31 mouse cellular contexts compared by ENCODE assay signal in the genomic region with DNA sequence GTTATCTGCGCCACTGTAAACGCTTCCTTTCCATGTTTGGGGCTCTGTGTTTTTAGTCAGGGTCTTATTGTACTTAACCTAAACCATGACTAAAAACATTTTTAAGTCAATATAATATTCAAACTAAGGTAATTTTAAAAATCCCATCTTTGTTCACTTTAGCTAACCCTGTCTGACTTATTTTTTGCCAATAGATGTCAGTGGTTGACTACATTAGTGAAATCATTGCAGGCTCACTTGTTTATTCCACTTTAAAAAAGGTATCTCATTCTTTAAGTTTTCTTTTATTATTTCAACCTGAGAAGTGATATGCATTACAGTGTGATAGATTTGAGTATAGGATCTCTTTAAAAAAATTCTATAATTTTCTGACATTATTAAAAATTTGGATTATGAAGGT. TPM values are rescaled to one million over a fixed set of nuclear protein-coding genes. Genes with fewer than 3 reads are reported as not detected.
DNase-seq lines count a peak whose midpoint lies in the region; ATAC-seq and TF ChIP-seq lines count a peak whose summit lies in the region.
"Had no signal": no experiment of that assay in that cellular context is flagged by ENCODE, and none has a peak within 500 bp of the region (broad histone marks: within the 10 kb centered on the region; RNA-seq: fewer than 3 reads in every experiment).

No protein-coding gene starts in this region.

- H3K4me2 ChIP-seq in forebrain, postnatal 0 days (ENCODE audit: low read depth) = no peak overlapping the region
- no peak overlapping the region for H3K4me2 ChIP-seq in forebrain, embryonic 11.5 days (ENCODE audit: low read depth, low read length, severe bottlenecking)
- H3K4me2 ChIP-seq in kidney, postnatal 0 days (ENCODE audit: low read length) = no peak overlapping the region
- H3K4me2 ChIP-seq: embryonic facial prominence, embryonic 15.5 days; neural tube, embryonic 12.5 days had no signal

- 97% methylated on average over 2 of the region's 2 CpGs for WGBS in forebrain, postnatal 0 days
- WGBS in forebrain, embryonic 11.5 days = 91% methylated on average over 2 of the region's 2 CpGs
- 88% methylated on average over 2 of the region's 2 CpGs for WGBS in kidney, postnatal 0 days

- peak; percentile 58 for TF ChIP-seq CTCF in forebrain, postnatal 0 days (IDR thresholded peaks at IDR 0.05; ENCODE audit: low read depth)
- TF ChIP-seq CTCF in kidney, postnatal 0 days (IDR thresholded peaks at IDR 0.05; ENCODE audit: low read depth) = peak; percentile 34
- TF ChIP-seq CTCF in brain, embryonic 14.5 days (IDR thresholded peaks at IDR 0.05; ENCODE audit: borderline replicate concordance, extremely low read depth, insufficient read depth, insufficient read length) = no peak

- H3K4me1 ChIP-seq in forebrain, postnatal 0 days (ENCODE audit: insufficient read depth) = no peaks in the 10 kb centered on the region
- no peaks in the 10 kb centered on the region for H3K4me1 ChIP-seq in forebrain, embryonic 11.5 days (replicated peaks; ENCODE audit: control insufficient read depth, insufficient read depth, low read length)
- H3K4me1 ChIP-seq in kidney, postnatal 0 days (replicated peaks; ENCODE audit: insufficient read depth, low read length) = no peaks in the 10 kb centered on the region
- H3K4me1 ChIP-seq: embryonic facial prominence, embryonic 15.5 days; limb, embryonic 10.5 days; neural tube, embryonic 12.5 days had no signal

- H3K27ac ChIP-seq in forebrain, postnatal 0 days (ENCODE audit: low read depth, low read length) = no peak overlapping the region
- no peak overlapping the region for H3K27ac ChIP-seq in forebrain, embryonic 11.5 days (ENCODE audit: low read depth, low read length)
- no peak overlapping the region for H3K27ac ChIP-seq in kidney, postnatal 0 days
- H3K27ac ChIP-seq: embryonic facial prominence, embryonic 15.5 days; limb, embryonic 10.5 days; neural tube, embryonic 12.5 days had no signal

- ATAC-seq in forebrain, postnatal 0 days = no peak
- ATAC-seq in forebrain, embryonic 11.5 days (replicated peaks; ENCODE audit: low FRiP score) = no peak
- ATAC-seq in kidney, postnatal 0 days (replicated peaks; ENCODE audit: low FRiP score, low read depth) = no peak
- ATAC-seq: intestine, embryonic 16.5 days had no signal

- H3K27me3 ChIP-seq in forebrain, postnatal 0 days (ENCODE audit: insufficient read depth, low read length) = no peaks in the 10 kb centered on the region
- no peaks in the 10 kb centered on the region for H3K27me3 ChIP-seq in forebrain, embryonic 11.5 days (ENCODE audit: control insufficient read depth, insufficient read depth, low read length)
- H3K27me3 ChIP-seq in kidney, postnatal 0 days (ENCODE audit: insufficient read depth, low read length) = no peaks in the 10 kb centered on the region
- H3K27me3 ChIP-seq: embryonic facial prominence, embryonic 15.5 days; neural tube, embryonic 12.5 days had no signal

- no peaks in the 10 kb centered on the region for H3K36me3 ChIP-seq in forebrain, postnatal 0 days (ENCODE audit: insufficient read depth)
- no peaks in the 10 kb centered on the region for H3K36me3 ChIP-seq in forebrain, embryonic 11.5 days (ENCODE audit: control insufficient read depth, insufficient read depth, low read length)
- no peaks in the 10 kb centered on the region for H3K36me3 ChIP-seq in kidney, postnatal 0 days (ENCODE audit: insufficient read depth, low read length)
- H3K36me3 ChIP-seq: embryonic facial prominence, embryonic 15.5 days; limb, embryonic 10.5 days; neural tube, embryonic 12.5 days had no signal

- peak; percentile 28 for DNase-seq in forebrain, postnatal 0 days
- no peak for DNase-seq in forebrain, embryonic 11.5 days (ENCODE audit: low spot score)
- no peak for DNase-seq in kidney, postnatal 0 days (ENCODE audit: low spot score)
- no peak for DNase-seq in kidney, postnatal 36 days
- DNase-seq in 416B (ENCODE audit: low read depth) = peak; percentile 56
- DNase-seq in brain, embryonic 14.5 days (ENCODE audit: low read depth) = peak; percentile 42
- DNase-seq in cerebellum, postnatal 36 days = no peak
- DNase-seq in urinary bladder, adult 2 months (ENCODE audit: low spot score) = no peak
- DNase-seq: adrenal gland, adult 8-10 months; B cell, adult 2 months; cerebellum, adult 11 months; cerebellum, postnatal 10 days; embryo, embryonic 11 days; gastrocnemius, postnatal 14 days; lung, adult 18-20 months; lung, postnatal 36 days had no signal

- no peaks in the 10 kb centered on the region for H3K9me3 ChIP-seq in forebrain, postnatal 0 days (ENCODE audit: low read length)
- no peaks in the 10 kb centered on the region for H3K9me3 ChIP-seq in forebrain, embryonic 11.5 days (ENCODE audit: control insufficient read depth, low read length)
- H3K9me3 ChIP-seq in kidney, postnatal 0 days (replicated peaks; ENCODE audit: low read length) = no peaks in the 10 kb centered on the region
- H3K9me3 ChIP-seq: embryonic facial prominence, embryonic 15.5 days; limb, embryonic 10.5 days; neural tube, embryonic 12.5 days had no signal

- no peak overlapping the region for H3K9ac ChIP-seq in forebrain, postnatal 0 days
- no peak overlapping the region for H3K9ac ChIP-seq in forebrain, embryonic 11.5 days (ENCODE audit: low read length)
- no peak overlapping the region for H3K9ac ChIP-seq in kidney, postnatal 0 days (ENCODE audit: low read depth, low read length)
- H3K9ac ChIP-seq: embryonic facial prominence, embryonic 15.5 days; neural tube, embryonic 12.5 days had no signal

- no peak overlapping the region for H3K4me3 ChIP-seq in forebrain, postnatal 0 days (ENCODE audit: low read depth, low read length)
- no peak overlapping the region for H3K4me3 ChIP-seq in forebrain, embryonic 11.5 days (ENCODE audit: low read depth, low read length)
- H3K4me3 ChIP-seq in kidney, postnatal 0 days (replicated peaks; ENCODE audit: low read depth, low read length) = no peak overlapping the region
- H3K4me3 ChIP-seq: embryonic facial prominence, embryonic 15.5 days; limb, embryonic 10.5 days; neural tube, embryonic 12.5 days had no signal

- no peak for TF ChIP-seq POLR2A in brain, embryonic 14.5 days (IDR thresholded peaks at IDR 0.05; ENCODE audit: borderline replicate concordance, extremely low read depth, insufficient read depth, insufficient read length, poor library complexity, severe bottlenecking)

RNA-seq across cellular contexts. Expression of gene Rgs21, which starts 5.5 kb away (rescaled TPM):
- total RNA-seq in forebrain, postnatal 0 days (2014; rRNA removed) = not detected in 2 replicates
- not detected in 2 replicates for polyA plus RNA-seq in forebrain, postnatal 0 days (2015; fragmentation: Nextera tagmentation; extraction: Ambion mirVana)
- not detected in 2 replicates for polyA plus RNA-seq in forebrain, embryonic 11.5 days (2014; fragmentation: Nextera tagmentation; extraction: Ambion mirVana)
- not detected in 2 replicates for polyA plus RNA-seq in kidney, postnatal 0 days (2015; fragmentation: Nextera tagmentation; extraction: Ambion mirVana)
- not detected in 2 replicates for polyA plus RNA-seq in brain, embryonic 14.5 days (2012; rRNA removed)
- polyA plus RNA-seq in urinary bladder, adult 2 months (2012; rRNA removed) = not detected in 2 replicates
- total RNA-seq: adrenal gland, adult 8-10 months; gastrocnemius, postnatal 14 days; heart, adult 8-10 months; layer of hippocampus, adult 8-10 months; left cerebral cortex, adult 18-20 months; liver, adult 2 months; megakaryocyte-erythroid progenitor cell, adult 5-6 weeks; monocyte, adult 5-6 weeks had no signal
- polyA plus RNA-seq: embryonic facial prominence, embryonic 15.5 days; frontal cortex, adult 2 months; hindbrain, embryonic 11.5 days; intestine, embryonic 16.5 days; kidney, embryonic 16.5 days; limb, embryonic 10.5 days; liver, adult 2 months; neural tube, embryonic 12.5 days; small intestine, adult 2 months; stomach, embryonic 14.5 days had no signal

Comparison
In these comparisons a context has a peak if more than half of its experiments do, and no peak if none do; other contexts are left out.
1. DNase-seq: peak in forebrain, postnatal 0 days (single experiment), 416B (single experiment) and brain, embryonic 14.5 days (single experiment); none in forebrain, embryonic 11.5 days (single experiment), kidney, postnatal 0 days (single experiment), kidney, postnatal 36 days (0 of 2), cerebellum, postnatal 36 days (0 of 2) and urinary bladder, adult 2 months (single experiment).